8 mouse cellular contexts compared by ENCODE assay signal in genomic region chr11:6026361-6026760, GRCm38 (mm10). TPM values are rescaled to one million over a fixed set of nuclear protein-coding genes. Genes with fewer than 3 reads are reported as not detected.
DNase-seq lines count a peak whose midpoint lies in the region; ATAC-seq and TF ChIP-seq lines count a peak whose summit lies in the region.

No protein-coding gene starts in this region.

- no peak overlapping the region for H3K27ac ChIP-seq in hindbrain, postnatal 0 days
- no peak overlapping the region for H3K27ac ChIP-seq in hindbrain, embryonic 13.5 days

- H3K9me3 ChIP-seq in hindbrain, postnatal 0 days (ENCODE audit: low read length) = no peaks in the 10 kb centered on the region
- no peaks in the 10 kb centered on the region for H3K9me3 ChIP-seq in hindbrain, embryonic 13.5 days

- peak; percentile 79 for DNase-seq in hindbrain, postnatal 0 days (ENCODE audit: low spot score)
- DNase-seq in 3T3-L1 (ENCODE audit: low read depth, low spot score) = peak; percentile 61
- DNase-seq in cerebellum, postnatal 25 days = peak; percentile 85 to 88
- DNase-seq in layer of hippocampus, postnatal 14 days (ENCODE audit: low spot score in 2 of 2) = peak; percentile 70 to 71
- peak; percentile 70 for DNase-seq in thymus, postnatal 0 days (ENCODE audit: low spot score)

- peaks cover 10% of the 10 kb centered on the region for H3K4me1 ChIP-seq in hindbrain, postnatal 0 days (ENCODE audit: insufficient read depth, low read length)
- H3K4me1 ChIP-seq in hindbrain, embryonic 13.5 days (replicated peaks) = peaks cover 21% of the 10 kb centered on the region

- H3K36me3 ChIP-seq in hindbrain, postnatal 0 days (ENCODE audit: insufficient read depth, low read length) = no peaks in the 10 kb centered on the region
- no peaks in the 10 kb centered on the region for H3K36me3 ChIP-seq in hindbrain, embryonic 13.5 days

- TF ChIP-seq CTCF in hindbrain, postnatal 0 days (IDR thresholded peaks at IDR 0.05; ENCODE audit: low read depth) = peak; percentile 79

- no peak overlapping the region for H3K9ac ChIP-seq in hindbrain, postnatal 0 days (replicated peaks; ENCODE audit: low read length)
- H3K9ac ChIP-seq in hindbrain, embryonic 13.5 days = no peak overlapping the region

- H3K27me3 ChIP-seq in hindbrain, postnatal 0 days (ENCODE audit: insufficient read depth, low read length) = no peaks in the 10 kb centered on the region
- no peaks in the 10 kb centered on the region for H3K27me3 ChIP-seq in hindbrain, embryonic 13.5 days

- no peak overlapping the region for H3K4me3 ChIP-seq in hindbrain, postnatal 0 days (ENCODE audit: low read length)
- no peak overlapping the region for H3K4me3 ChIP-seq in hindbrain, embryonic 13.5 days

- WGBS in hindbrain, postnatal 0 days = 70% methylated on average over 1 of the region's 1 CpGs
- WGBS in hindbrain, embryonic 13.5 days = 70% methylated on average over 1 of the region's 1 CpGs

- ATAC-seq in hindbrain, postnatal 0 days = no peak
- ATAC-seq in hindbrain, embryonic 13.5 days (ENCODE audit: low FRiP score) = no peak
- peak; percentile 60 for ATAC-seq in CD4-positive, CD25-positive, alpha-beta regulatory T cell, adult 4 months
- no peak for ATAC-seq in erythroblast, adult 5-6 weeks (replicated peaks; ENCODE audit: low FRiP score, poor library complexity, severe bottlenecking)

- no peak overlapping the region for H3K4me2 ChIP-seq in hindbrain, postnatal 0 days (ENCODE audit: low read depth, low read length)
- no peak overlapping the region for H3K4me2 ChIP-seq in hindbrain, embryonic 13.5 days

RNA-seq across cellular contexts. Expression of gene Camk2b, which starts 39.8 kb away (rescaled TPM):
- 188 and 212 TPM in 2 replicates for total RNA-seq in hindbrain, postnatal 0 days (2014; rRNA removed)
- polyA plus RNA-seq in hindbrain, postnatal 0 days (2015; fragmentation: Nextera tagmentation; extraction: Ambion mirVana) = 160 and 165 TPM in 2 replicates
- 63.1 and 65.8 TPM in 2 replicates for polyA plus RNA-seq in hindbrain, embryonic 13.5 days (2015; fragmentation: Nextera tagmentation; extraction: Ambion mirVana)
- polyA plus RNA-seq in CD4-positive, CD25-positive, alpha-beta regulatory T cell, adult 4 months (2017; shearing (Covaris generic)) = 10 to 100 TPM in 1 of 2 experiments, 1 to 10 TPM in 1; 4.2 to 19.3 TPM
- total RNA-seq in layer of hippocampus, postnatal 14 days (2021) = 1,000 to 10,000 TPM in 1 of 2 experiments, 100 to 1,000 TPM in 1; 997 to 1,016 TPM
- 2.0 and 2.3 TPM in 2 replicates for polyA plus RNA-seq in thymus, postnatal 0 days (2015; fragmentation: Nextera tagmentation; extraction: Ambion mirVana)
- not detected in 2 replicates for total RNA-seq in erythroblast, adult 5-6 weeks (2015; ENCODE audit: low replicate concordance)
- total RNA-seq in erythroblast, adult 5-6 weeks (2017; ENCODE audit: low replicate concordance) = 0.14 TPM in 1 of 2 replicates, not detected in the other
